Mouse (Mus musculus) telencephalon, adult 2 months (tissue): ENCODE results near the gene Ubald2.
"Not testable (repeated sequence)": the region's sequence is repeated elsewhere in the genome, so short reads cannot be mapped to it uniquely, and the experiment has no call there.

Experiments
- DNase-seq: peaks from one replicate; pipeline ENCODE4 v3.0.0-alpha.2; 2011; ENCODE audit warnings: low read depth, low spot score

Ubald2 gene

DNA sequence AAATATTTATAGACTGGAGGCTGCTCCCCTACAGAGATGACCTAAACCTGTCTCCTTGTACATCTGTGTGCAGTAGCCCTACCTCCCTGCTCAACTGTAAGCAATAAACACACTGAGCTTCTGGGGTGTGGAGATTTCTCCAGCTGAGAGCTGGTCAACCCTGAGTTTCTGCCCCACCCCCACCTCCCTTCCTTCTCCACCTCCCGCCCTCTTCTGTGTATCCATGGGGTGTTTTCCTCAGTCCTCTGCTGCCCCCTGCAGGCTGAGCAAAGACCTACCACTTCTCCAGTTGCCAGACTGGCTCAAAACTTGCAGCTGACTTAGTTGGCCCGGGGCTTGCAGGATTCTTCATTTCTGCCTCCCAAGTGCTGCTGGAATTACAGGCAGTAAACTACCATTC is 29.9 kb downstream of the Ubald2 start:
- DNase-seq: peak; percentile 56

DNA sequence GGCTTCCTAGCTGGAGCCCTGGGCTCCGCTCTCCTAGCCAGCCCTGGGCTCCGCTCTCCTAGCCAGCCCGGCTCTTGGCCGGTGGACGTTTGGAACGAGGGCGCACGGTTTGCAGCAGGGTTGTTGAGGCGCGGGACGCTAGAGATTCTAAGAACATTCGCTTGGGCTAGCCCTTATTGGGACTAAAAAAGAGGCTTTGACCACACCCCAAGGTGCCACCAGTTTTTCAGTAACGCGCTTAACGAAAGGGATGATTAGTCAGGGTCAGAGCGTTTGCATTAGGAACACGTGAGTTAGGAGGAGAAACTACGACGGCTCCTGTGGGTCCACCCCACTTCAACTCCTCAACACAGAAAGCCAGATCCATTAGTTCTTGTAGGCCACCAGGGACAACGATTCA is 32.2 kb downstream of the Ubald2 start, which contains the start of gene Qrich2:
Gene Qrich2 (minus strand): TSS at position 101 of the 400 bp plus-strand sequence.
- DNase-seq: no peak

DNA sequence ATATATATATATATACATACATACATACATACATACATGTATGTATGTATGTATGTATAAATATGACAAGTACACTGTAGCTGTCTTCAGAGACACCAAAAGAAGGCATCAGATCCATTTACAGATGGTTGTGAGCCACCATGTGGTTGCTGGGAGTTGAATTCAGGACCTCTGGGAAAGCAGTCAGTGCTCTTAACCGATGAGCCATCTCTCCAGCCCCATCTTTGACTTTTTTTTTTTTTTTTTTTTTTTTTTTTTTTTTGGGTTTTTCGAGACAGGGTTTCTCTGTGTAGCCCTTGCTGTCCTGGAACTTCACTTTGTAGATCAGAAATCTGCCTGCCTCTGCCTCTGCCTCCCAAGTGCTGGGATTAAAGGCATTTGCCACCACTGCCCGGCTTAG is 34.4 kb downstream of the Ubald2 start:
- not testable (repeated sequence) for DNase-seq

DNA sequence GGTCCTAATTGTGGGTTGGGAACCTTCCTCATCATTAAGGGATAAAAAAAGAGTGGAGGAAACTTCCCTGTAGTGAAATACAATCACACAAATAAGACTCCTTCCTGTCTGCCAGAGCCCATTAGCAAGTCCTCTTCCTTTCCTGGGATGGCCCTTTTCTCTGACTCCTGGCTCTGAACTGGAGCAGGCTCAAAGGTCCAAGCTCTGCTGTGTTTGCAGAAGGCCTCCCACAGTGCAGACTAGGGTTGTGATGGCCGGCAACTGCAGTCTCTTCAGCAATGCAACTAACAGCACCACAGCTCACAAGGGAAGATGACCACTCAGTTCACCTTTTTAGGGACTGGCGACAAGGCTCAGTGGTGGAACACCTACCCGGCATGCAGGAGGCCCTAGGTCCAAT is 36.4 kb downstream of the Ubald2 start:
- DNase-seq: no peak

DNA sequence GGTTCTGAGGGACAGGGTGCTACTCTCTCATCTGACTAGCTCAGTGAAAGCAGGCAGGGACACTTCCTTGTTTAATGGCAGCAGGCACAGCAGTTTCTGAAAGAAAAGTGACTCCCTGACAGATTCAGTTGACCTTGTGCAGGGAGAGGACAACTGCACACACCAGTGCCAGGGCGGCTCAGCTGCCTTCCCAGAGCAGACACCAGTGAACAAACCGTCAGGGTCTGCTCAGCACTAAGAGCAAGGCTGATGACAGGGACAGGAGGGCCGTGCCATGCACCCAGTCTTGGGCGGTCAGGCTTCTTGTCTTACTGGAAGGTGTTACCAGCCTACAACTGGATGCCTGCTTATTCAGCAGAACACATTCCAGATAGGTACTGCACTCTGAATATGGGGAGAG is 37.0 kb downstream of the Ubald2 start:
- no peak for DNase-seq

DNA sequence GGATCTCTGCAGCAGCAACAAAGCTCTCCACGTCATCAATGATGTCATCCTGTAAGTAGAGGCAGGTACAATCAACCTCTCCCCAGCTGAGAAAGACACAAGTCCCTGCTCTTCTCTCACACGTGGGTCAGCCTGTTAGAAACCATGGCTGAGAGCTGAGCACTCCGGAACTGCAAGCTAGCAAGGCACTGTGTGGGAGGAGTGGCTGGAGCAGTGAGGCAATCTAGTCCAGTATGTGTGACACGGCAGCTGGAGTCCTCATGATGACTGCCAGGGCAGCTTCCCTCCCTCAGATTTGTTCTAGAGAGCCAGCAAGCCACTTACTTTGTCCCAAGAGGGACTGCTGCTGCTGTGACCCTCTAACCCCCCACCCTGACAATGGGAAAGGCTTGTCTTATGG is 38.4 kb downstream of the Ubald2 start:
- no peak for DNase-seq

DNA sequence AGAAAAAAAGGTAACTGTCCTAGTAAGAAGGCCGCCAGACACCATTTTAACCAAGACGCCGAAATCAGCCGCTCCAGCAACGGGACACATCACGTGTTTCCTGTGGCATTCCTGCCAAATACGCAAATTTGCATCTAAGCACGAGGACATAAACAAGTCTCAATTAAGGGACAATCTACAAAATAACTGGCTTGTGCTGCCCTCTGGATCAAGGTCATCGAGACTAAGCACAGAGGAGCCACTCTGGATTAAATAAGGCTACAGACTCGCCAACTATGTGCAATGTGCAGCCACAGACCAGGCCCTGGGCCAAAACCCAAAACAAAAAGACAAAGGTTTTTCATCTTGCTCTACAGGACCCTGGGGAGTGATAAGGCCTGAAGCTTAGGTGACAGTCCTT is 42.1 kb downstream of the Ubald2 start:
- DNase-seq: no peak

DNA sequence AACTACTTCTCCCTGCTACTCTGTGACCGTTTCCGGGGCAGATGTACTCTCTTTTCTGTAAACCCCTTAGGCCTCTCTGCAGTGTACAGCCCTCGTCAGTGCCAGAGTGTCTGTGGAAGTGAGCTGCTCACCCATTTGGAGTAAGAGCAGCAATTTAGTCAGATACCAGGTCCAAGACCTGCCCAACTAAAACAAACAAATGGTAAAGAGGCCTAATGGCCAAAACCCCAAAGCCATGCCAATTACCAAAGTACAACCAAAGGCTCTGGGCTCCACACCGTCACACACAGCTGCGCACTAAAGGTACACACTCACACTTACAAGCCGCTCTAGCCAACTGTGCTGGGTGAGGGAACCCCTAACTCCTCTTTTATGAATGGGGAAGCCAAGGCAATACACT is 42.8 kb downstream of the Ubald2 start:
- no peak for DNase-seq

DNA sequence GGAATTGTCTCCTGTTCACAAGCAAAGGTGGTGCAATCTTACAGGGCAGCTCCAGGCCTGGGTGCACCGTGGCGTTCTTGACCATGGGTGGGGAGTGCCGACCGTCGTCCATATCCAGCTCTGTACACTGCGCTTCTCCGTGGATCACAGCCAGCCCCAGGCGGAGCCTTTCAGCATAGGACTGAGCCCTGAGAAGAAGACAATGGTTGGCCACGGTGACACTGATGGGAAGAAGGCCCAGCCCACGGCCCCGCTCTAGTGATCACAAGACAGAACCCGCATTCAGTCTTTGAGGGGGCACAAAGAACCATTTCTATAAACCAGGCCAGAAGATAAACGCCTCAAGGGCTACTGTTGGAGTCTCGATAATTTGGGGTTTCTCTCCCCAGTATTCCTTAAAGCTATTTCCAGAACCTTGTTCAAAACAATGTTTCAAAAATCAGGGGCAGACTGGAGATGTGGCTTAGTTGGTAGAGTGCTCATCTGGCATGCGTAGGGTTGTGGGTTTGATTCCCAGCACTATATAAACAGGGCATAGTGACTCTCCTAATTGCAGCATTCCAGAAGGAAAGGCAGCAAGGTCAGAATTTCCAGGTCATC is 43.4 kb downstream of the Ubald2 start:
- DNase-seq: no peak

DNA sequence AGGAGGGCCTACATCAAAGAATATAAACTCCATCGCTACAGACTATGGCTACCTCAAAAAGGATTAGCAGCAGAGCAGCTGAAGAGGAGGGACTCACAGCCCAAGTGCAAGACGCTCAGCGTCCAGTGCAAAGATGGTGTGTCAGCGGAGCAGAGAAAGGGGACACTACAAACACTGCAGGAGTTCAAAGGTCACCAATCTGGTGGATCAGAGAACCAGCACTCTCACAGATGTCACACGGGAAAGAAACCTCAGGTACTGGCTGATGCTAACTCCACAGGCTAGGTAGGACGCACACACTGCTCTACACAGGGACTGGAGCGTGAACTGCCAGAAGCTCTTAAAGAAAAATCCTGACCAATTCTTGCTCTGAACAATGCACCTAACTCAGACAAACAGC is 45.1 kb downstream of the Ubald2 start:
- no peak for DNase-seq

DNA sequence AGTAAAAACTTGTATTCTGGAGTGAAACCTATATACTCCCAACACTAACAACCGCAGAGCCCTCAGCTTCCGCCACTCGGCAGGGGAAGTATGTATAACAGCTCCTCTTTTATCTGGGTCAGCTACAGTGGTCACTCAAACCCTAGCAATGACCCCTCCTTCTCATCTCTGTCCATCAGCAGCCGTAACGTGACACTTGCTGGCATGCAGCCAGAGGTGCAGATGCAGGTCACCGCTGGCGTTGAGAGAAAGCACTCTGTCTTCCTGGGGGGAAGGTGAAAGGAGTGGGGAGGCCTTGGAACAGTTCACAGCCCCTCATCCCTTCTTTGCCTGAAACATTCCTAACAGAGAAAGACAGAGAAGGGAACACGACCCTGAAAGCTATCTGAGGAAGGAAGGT is 45.9 kb downstream of the Ubald2 start:
- DNase-seq: no peak

DNA sequence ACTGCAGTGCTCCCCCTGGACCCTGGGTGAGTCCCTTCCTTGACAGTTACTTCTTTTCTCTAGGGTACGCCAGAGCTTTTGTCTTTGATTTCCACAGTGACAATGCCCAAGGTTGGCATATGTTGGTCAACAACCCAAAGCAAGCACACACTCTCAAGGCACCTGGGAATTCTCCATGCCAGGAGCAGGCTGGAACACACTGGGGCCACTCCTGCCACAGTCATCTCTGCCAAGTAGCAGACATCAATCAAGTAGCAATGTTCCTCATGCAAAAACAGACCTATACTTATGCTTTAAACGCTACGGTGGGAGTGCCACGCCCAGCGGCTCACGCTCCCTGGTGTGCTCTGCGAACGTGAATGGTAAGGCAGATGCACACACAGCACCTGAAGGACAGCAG is 47.1 kb downstream of the Ubald2 start:
- no peak for DNase-seq

DNA sequence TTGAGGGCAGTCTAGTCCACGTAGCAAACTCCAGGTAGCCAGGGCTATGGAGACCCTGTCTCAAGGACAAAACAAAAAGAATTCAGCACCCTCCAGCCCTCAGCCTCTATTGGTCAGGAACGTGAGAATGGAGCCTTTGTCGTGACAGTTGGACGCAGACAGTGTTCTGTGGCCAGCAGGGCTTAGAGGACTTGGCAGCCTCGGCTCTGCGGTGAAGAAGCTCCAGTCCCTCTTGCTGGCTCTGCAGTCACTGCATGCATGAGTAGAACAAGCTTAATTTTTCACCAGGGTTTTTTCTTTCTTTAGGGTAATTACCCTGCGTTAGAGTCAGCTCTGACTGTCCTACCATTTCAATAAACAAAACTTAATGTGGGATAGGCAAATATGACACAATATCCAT is 47.9 kb downstream of the Ubald2 start:
- no peak for DNase-seq

DNA sequence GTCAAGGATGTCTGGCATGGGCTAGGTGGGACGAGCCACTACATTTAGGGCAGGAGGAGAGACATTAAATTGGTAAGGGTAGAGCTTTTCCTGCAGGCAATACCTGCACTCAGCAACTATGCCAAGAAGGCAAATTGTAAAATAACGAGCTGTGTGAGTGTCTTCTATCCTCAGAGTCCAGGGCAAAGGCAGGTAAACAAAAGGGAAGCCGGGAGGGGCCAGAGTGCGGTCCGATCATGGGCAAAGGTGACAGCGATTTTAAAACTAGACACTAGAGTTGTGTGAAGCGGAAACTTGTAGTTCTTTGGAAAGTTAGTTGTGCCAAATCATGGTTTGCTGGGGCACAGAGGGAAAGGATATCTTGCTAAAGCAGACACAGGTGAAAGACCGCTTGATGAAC is 50.4 kb downstream of the Ubald2 start:
- no peak for DNase-seq

DNA sequence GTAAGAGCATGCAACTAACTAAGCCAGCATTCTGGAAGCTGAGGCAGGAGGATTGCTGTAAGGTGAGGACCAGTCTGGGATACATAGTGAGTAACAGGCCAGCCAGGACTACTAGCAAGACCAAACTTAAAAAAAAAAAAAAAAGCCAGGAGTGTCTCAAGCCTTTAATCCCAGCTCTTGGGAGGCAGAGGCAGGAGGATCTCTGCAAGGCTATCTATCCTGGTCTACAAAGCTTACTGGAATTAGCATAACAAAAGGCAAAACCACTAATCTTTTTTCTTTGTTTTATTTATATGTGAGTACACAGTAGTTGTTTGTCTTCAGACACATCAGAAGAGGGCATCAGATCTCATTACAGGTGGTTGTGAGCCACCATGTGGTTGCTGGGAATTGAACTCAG is 54.3 kb downstream of the Ubald2 start:
- DNase-seq: no peak
